Mouse (Mus musculus) neural tube, embryonic 10.5 days (tissue): ENCODE data around the gene Gstp3.
"Not testable (repeated sequence)": the region's sequence is repeated elsewhere in the genome, so short reads cannot be mapped to it uniquely, and the experiment has no call there.

Experiments
- DNase-seq: peaks from one replicate; pipeline ENCODE4 v3.0.0-alpha.2; 2017; ENCODE audit warnings: low spot score; ENCODE audit errors: extremely low spot score

Gene Gstp3

GRCm38 (mm10) chr19:4090446-4090845, 31.1 kb upstream of the Gstp3 start:
- no peak for DNase-seq

- no peak for DNase-seq
Observed at GRCm38 (mm10) chr19:4089128-4089527, 29.8 kb upstream of the Gstp3 start.

GRCm38 (mm10) chr19:4088146-4088545, 28.8 kb upstream of the Gstp3 start:
- no peak for DNase-seq

- no peak for DNase-seq
Observed at GRCm38 (mm10) chr19:4087090-4087489, 27.7 kb upstream of the Gstp3 start.

- no peak for DNase-seq
Observed at GRCm38 (mm10) chr19:4086156-4086555, 26.8 kb upstream of the Gstp3 start.

- DNase-seq: no peak
Observed at GRCm38 (mm10) chr19:4084984-4085383, 25.6 kb upstream of the Gstp3 start.

GRCm38 (mm10) chr19:4083826-4084225, 24.5 kb upstream of the Gstp3 start:
- no peak for DNase-seq

- no peak for DNase-seq
Observed at GRCm38 (mm10) chr19:4083316-4083715, 23.9 kb upstream of the Gstp3 start.

- DNase-seq: no peak
Observed at GRCm38 (mm10) chr19:4082219-4082965, 23.0 kb upstream of the Gstp3 start.

- DNase-seq: no peak
Observed at GRCm38 (mm10) chr19:4081394-4081793, 22.0 kb upstream of the Gstp3 start, which contains the start of gene Cabp2. TSS of gene Cabp2 (plus strand) at chr19:4081578.

- DNase-seq: no peak
Observed at GRCm38 (mm10) chr19:4080511-4081009, 21.2 kb upstream of the Gstp3 start.

GRCm38 (mm10) chr19:4079594-4079993, 20.2 kb upstream of the Gstp3 start:
- no peak for DNase-seq

- no peak for DNase-seq
Observed at GRCm38 (mm10) chr19:4075531-4075930, 16.2 kb upstream of the Gstp3 start.

GRCm38 (mm10) chr19:4072706-4073424, 13.5 kb upstream of the Gstp3 start:
- no peak for DNase-seq

- no peak for DNase-seq
Observed at GRCm38 (mm10) chr19:4071406-4071805, 12.0 kb upstream of the Gstp3 start.

- no peak for DNase-seq
Observed at GRCm38 (mm10) chr19:4070756-4071155, 11.4 kb upstream of the Gstp3 start.

GRCm38 (mm10) chr19:4070311-4070710, 10.9 kb upstream of the Gstp3 start:
- no peak for DNase-seq

- no peak for DNase-seq
Observed at GRCm38 (mm10) chr19:4068717-4069410, 9.5 kb upstream of the Gstp3 start.

- DNase-seq: not testable (repeated sequence)
Observed at GRCm38 (mm10) chr19:4068242-4068641, 8.9 kb upstream of the Gstp3 start.

GRCm38 (mm10) chr19:4066877-4067276, 7.5 kb upstream of the Gstp3 start:
- no peak for DNase-seq

GRCm38 (mm10) chr19:4066280-4066679, 6.9 kb upstream of the Gstp3 start:
- DNase-seq: no peak

GRCm38 (mm10) chr19:4064501-4064900, 5.1 kb upstream of the Gstp3 start:
- not testable (repeated sequence) for DNase-seq
